Mouse (Mus musculus) hindbrain, embryonic 11.5 days (tissue): ENCODE measurements at regions not wholly inside any gene's neighbourhood (a gene's known extent, or its start where the extent isn't known, plus 50 kb on each side); places are given as distances from the start of the nearest gene placed in this dataset.

Source experiments
- ATAC-seq: fragments of 200-750 bp; cut with Nextera tagmentation; 2 replicates; pipeline ENCODE4 v1.8.0; 2017; ENCODE audit warnings: mild to moderate bottlenecking, moderate TSS enrichment, moderate library complexity; ENCODE audit not compliant: low FRiP score
- DNase-seq: peaks from one replicate; pipeline ENCODE4 v3.0.0-alpha.2; 2015; ENCODE audit warnings: low spot score
- H3K27ac ChIP-seq: fragments of 300-500 bp; sonication (generic); 2 replicates; pipeline ENCODE4 v1.5.1; 2014; ENCODE audit warnings: mild to moderate bottlenecking, low read depth, low read length
- H3K27me3 ChIP-seq: fragments of 300-500 bp; sonication (generic); 2 replicates; pipeline ENCODE4 v1.6.1; 2014; ENCODE audit warnings: mild to moderate bottlenecking, low read length, moderate library complexity, mixed read lengths; ENCODE audit not compliant: control insufficient read depth, insufficient read depth
- H3K36me3 ChIP-seq: fragments of 300-500 bp; sonication (generic); 2 replicates; pipeline ENCODE4 v1.6.1; 2014; ENCODE audit warnings: mild to moderate bottlenecking, low read length, moderate library complexity, mixed read lengths; ENCODE audit not compliant: control insufficient read depth, insufficient read depth
- H3K4me1 ChIP-seq: fragments of 300-500 bp; sonication (generic); replicated peaks from 2 replicates; pipeline ENCODE4 v1.6.1; 2014; ENCODE audit warnings: low read length, mixed read lengths; ENCODE audit not compliant: control insufficient read depth, insufficient read depth
- H3K4me2 ChIP-seq: fragments of 300-500 bp; sonication (generic); replicated peaks from 2 replicates; pipeline ENCODE4 v1.6.1; 2014; ENCODE audit warnings: mild to moderate bottlenecking, low read depth, low read length
- H3K4me3 ChIP-seq: fragments of 300-500 bp; sonication (generic); 2 replicates; pipeline ENCODE4 v1.5.1; 2014; ENCODE audit warnings: low read depth, low read length
- H3K9ac ChIP-seq: fragments of 300-500 bp; sonication (generic); 2 replicates; pipeline ENCODE4 v1.6.1; 2014; ENCODE audit warnings: low read depth, low read length
- H3K9me3 ChIP-seq: fragments of 300-500 bp; sonication (generic); 2 replicates; pipeline ENCODE4 v1.6.1; 2016; ENCODE audit warnings: low read length; ENCODE audit not compliant: control insufficient read depth
- WGBS: fragments of 180-500 bp; shearing (Covaris S2); extraction: QIAGEN DNeasy Blood & Tissue Kit; methylation state at CpG from one replicate; pipeline ENCODE4 v1.1.7; 2014; 5-methylcytosine and 5-hydroxymethylcytosine counted together

DNA sequence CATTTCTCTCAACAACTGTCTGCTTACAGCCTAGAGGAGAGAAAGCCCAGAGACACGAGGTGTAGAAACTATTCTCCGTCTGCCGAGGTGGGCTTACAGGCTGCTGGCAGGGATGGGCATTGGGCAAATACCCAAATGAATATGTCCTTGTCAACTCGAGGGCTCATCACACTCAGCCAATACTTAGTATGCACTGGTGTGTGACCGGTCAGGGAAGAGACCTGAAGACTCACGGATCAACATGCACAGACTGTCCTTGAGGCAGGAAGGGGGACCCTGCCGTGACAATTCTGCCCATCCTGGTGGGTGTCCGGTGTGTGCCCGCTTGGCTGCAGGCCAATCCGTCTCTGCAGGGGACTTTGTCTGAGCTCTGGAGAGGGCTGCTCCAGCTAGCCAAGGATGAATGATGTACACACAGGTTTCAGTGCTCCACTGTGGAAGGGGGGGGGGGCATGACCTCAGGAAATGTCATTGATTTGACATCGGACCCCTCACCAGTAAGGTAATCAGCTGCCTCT, 168.7 kb downstream of the Vrk1 start:
- no peak for ATAC-seq
- Histone ChIP-seq H3K27ac (no peak overlapping the region), H3K9ac (no peak overlapping the region), H3K27me3 (peaks cover 2% of the 10 kb centered on the region; the same call in 1 of the 2 replicates), H3K36me3 (no peaks in the 10 kb centered on the region), H3K9me3 (no peaks in the 10 kb centered on the region), H3K4me1 (peaks cover 9% of the 10 kb centered on the region; the same call in 1 of the 2 replicates), H3K4me2 (no peak overlapping the region), H3K4me3 (no peak overlapping the region)
- WGBS: 67% methylated on average over 11 of the region's 11 CpGs
- no peak for DNase-seq

DNA sequence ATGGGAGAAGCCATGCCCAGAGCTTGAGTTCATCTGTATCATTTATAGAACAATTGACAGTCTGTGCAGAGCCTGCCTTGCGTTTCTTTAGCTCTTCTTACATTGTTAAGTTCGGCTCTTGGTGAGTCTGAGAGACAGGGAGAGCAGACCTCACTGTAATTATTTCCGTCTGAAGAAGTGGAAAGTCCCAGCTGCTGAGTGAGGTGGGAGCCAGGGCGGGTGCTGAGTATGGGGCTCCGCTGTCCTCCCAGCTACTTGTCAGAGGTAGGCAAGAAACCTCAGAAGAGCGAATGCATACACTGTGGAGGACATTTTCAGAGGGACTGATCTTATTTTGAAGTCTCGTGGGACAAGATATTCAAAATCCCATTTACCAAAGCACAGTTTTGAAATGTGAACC, 172.9 kb downstream of the Vrk1 start:
- no peak overlapping the region for H3K4me3 ChIP-seq
- no peak for DNase-seq
- WGBS: 79% methylated on average over 7 of the region's 7 CpGs

GRCm38 (mm10) chr12:106183973-106184372, 173.9 kb downstream of the Vrk1 start:
- Histone ChIP-seq H3K4me2 (no peak overlapping the region), H3K27me3 (no peaks in the 10 kb centered on the region), H3K4me3 (no peak overlapping the region), H3K27ac (no peak overlapping the region), H3K9ac (no peak overlapping the region), H3K36me3 (no peaks in the 10 kb centered on the region), H3K9me3 (no peaks in the 10 kb centered on the region), H3K4me1 (no peaks in the 10 kb centered on the region)
- 85% methylated on average over 5 of the region's 5 CpGs for WGBS
- DNase-seq (no peak), ATAC-seq (no peak)

More for the DNA sequence above, 172.9 kb downstream of the Vrk1 start:
- Histone ChIP-seq H3K9me3 (no peaks in the 10 kb centered on the region), H3K4me2 (no peak overlapping the region), H3K27me3 (no peaks in the 10 kb centered on the region), H3K36me3 (no peaks in the 10 kb centered on the region), H3K27ac (no peak overlapping the region), H3K4me1 (0 out of 2 replicates have a peak, but pooled peaks cover under 1% of the 10 kb centered on the region), H3K9ac (no peak overlapping the region)
- ATAC-seq: no peak

GRCm38 (mm10) chr12:106185398-106186077, 175.5 kb downstream of the Vrk1 start:
- Histone ChIP-seq H3K4me2 (no peak overlapping the region), H3K27me3 (no peaks in the 10 kb centered on the region), H3K9ac (no peak overlapping the region), H3K9me3 (no peaks in the 10 kb centered on the region), H3K4me1 (no peaks in the 10 kb centered on the region), H3K27ac (no peak overlapping the region), H3K36me3 (no peaks in the 10 kb centered on the region), H3K4me3 (no peak overlapping the region)
- ATAC-seq (no peak), DNase-seq (no peak)
- 78% methylated on average over 18 of the region's 18 CpGs for WGBS

- Histone ChIP-seq H3K4me3 (no peak overlapping the region), H3K27ac (no peak overlapping the region), H3K9ac (no peak overlapping the region), H3K9me3 (no peaks in the 10 kb centered on the region), H3K27me3 (no peaks in the 10 kb centered on the region), H3K36me3 (no peaks in the 10 kb centered on the region), H3K4me2 (no peak overlapping the region), H3K4me1 (no peaks in the 10 kb centered on the region)
- ATAC-seq: no peak
- WGBS: 92% methylated on average over 10 of the region's 10 CpGs
- no peak for DNase-seq
These were observed 176.5 kb downstream of the Vrk1 start for GRCm38 (mm10) chr12:106186501-106186900.

DNA sequence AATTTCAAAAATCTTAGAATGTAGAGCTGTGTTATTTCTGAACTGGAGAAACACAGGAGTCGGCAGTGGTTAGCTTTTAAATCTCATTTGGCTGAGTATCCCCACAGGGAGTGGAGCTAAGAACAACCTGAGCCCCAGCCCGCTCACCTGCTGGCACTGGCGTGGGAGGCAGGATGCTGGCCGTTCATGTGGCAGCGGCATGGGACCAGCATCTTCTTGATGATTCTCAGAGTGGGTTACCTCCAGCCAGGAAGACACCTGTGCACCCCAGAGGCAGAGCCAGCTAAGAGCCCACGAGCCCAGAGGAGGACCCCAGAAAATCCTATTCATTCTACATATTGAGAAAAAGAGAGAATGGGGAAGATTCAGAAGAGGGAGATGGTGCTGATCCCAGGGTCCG, 181.7 kb downstream of the Vrk1 start:
- H3K4me1 ChIP-seq: no peaks in the 10 kb centered on the region
- no peaks in the 10 kb centered on the region for H3K9me3 ChIP-seq
- no peak for ATAC-seq
- H3K4me3 ChIP-seq: no peak overlapping the region
- no peaks in the 10 kb centered on the region for H3K27me3 ChIP-seq
- DNase-seq: no peak
- H3K4me2 ChIP-seq: no peak overlapping the region
- 91% methylated on average over 7 of the region's 7 CpGs for WGBS
- no peak overlapping the region for H3K27ac ChIP-seq
- H3K9ac ChIP-seq: no peak overlapping the region
- no peaks in the 10 kb centered on the region for H3K36me3 ChIP-seq

DNA sequence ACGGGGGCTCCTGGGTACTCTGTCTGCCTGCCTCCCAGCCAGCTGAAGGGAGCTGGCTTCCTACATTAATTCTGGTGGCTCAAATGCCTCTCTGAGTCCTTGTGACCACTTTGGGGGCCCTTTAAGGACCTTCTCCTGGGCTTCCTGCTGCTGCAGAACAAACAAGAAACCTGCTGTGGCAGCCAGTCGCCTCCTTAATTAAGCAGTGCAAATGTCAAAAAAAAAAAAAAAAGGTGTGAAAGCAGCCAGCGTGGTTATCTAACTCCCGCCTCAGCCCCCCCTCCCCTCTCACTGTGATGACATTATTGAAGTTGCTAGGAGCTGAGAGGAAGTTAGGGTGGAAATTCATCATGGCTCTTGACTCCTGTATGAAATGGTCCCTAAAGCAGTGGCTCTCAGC, 189.3 kb downstream of the Vrk1 start:
- H3K36me3 ChIP-seq: no peaks in the 10 kb centered on the region
- no peaks in the 10 kb centered on the region for H3K9me3 ChIP-seq
- no peak for ATAC-seq
- WGBS: 11% methylated on average over 4 of the region's 4 CpGs
- H3K27ac ChIP-seq: no peak overlapping the region
- H3K4me1 ChIP-seq: no peaks in the 10 kb centered on the region; the same call in 1 of the 2 replicates
- no peak overlapping the region for H3K4me3 ChIP-seq
- no peaks in the 10 kb centered on the region for H3K27me3 ChIP-seq
- no peak overlapping the region for H3K9ac ChIP-seq
- H3K4me2 ChIP-seq: no peak overlapping the region
- DNase-seq: no peak

GRCm38 (mm10) chr12:106203526-106203925, 193.5 kb downstream of the Vrk1 start:
- no peak overlapping the region for H3K4me3 ChIP-seq
- no peak for DNase-seq
- H3K27me3 ChIP-seq: no peaks in the 10 kb centered on the region
- WGBS: 91% methylated on average over 8 of the region's 8 CpGs
- H3K4me1 ChIP-seq: no peaks in the 10 kb centered on the region; the same call in 1 of the 2 replicates
- no peak overlapping the region for H3K4me2 ChIP-seq
- no peak for ATAC-seq
- H3K9ac ChIP-seq: no peak overlapping the region
- H3K27ac ChIP-seq: no peak overlapping the region
- no peaks in the 10 kb centered on the region for H3K9me3 ChIP-seq
- no peaks in the 10 kb centered on the region for H3K36me3 ChIP-seq

GRCm38 (mm10) chr12:106210959-106211358, 200.9 kb downstream of the Vrk1 start:
- H3K4me2 ChIP-seq: no peak overlapping the region
- no peaks in the 10 kb centered on the region for H3K4me1 ChIP-seq
- H3K9ac ChIP-seq: no peak overlapping the region
- no peak for ATAC-seq
- no peaks in the 10 kb centered on the region for H3K27me3 ChIP-seq
- no peaks in the 10 kb centered on the region for H3K36me3 ChIP-seq
- no peak overlapping the region for H3K27ac ChIP-seq
- no peak for DNase-seq
- WGBS: 89% methylated on average over 6 of the region's 6 CpGs
- no peaks in the 10 kb centered on the region for H3K9me3 ChIP-seq
- H3K4me3 ChIP-seq: no peak overlapping the region
